Mouse (Mus musculus) stomach, embryonic 16.5 days (tissue): Measurements from ENCODE around the gene Pard6b. TPM values are rescaled to one million over a fixed set of nuclear protein-coding genes. Genes with fewer than 3 reads are reported as not detected.
A peak's percentile ranks its signal among the peaks of the same experiment; 100 is the strongest.

ENCODE experiments used
- ATAC-seq: fragments of 200-750 bp; cut with Nextera tagmentation; 2 replicates; pipeline ENCODE4 v1.8.0; 2017; ENCODE audit warnings: moderate number of reproducible peaks, moderate TSS enrichment; ENCODE audit not compliant: insufficient read depth, low FRiP score
- H3K27ac ChIP-seq: fragments of 300-500 bp; sonication (generic); 2 replicates; pipeline ENCODE4 v1.5.1; 2014; ENCODE audit warnings: low read length
- H3K27me3 ChIP-seq: fragments of 300-500 bp; sonication (generic); 2 replicates; pipeline ENCODE4 v1.6.1; 2014; ENCODE audit warnings: low read length, control low read depth, mixed read lengths; ENCODE audit not compliant: control insufficient read depth, insufficient read depth
- H3K36me3 ChIP-seq: fragments of 300-500 bp; sonication (generic); 2 replicates; pipeline ENCODE4 v1.6.1; 2014; ENCODE audit warnings: low read length; ENCODE audit not compliant: control insufficient read depth, insufficient read depth
- H3K4me1 ChIP-seq: fragments of 300-500 bp; sonication (generic); 2 replicates; pipeline ENCODE4 v1.6.1; 2014; ENCODE audit warnings: low read length, control low read depth, mixed read lengths; ENCODE audit not compliant: control insufficient read depth, insufficient read depth
- H3K4me2 ChIP-seq: fragments of 300-500 bp; sonication (generic); 2 replicates; pipeline ENCODE4 v1.6.1; 2014; ENCODE audit warnings: low read depth, low read length, mixed read lengths
- H3K4me3 ChIP-seq: fragments of 300-500 bp; sonication (generic); replicated peaks from 2 replicates; pipeline ENCODE4 v1.5.1; 2014; ENCODE audit warnings: mild to moderate bottlenecking, low read length
- H3K9ac ChIP-seq: fragments of 300-500 bp; sonication (generic); 2 replicates; pipeline ENCODE4 v1.6.1; 2014; ENCODE audit warnings: low read length
- H3K9me3 ChIP-seq: fragments of 300-500 bp; sonication (generic); replicated peaks from 2 replicates; pipeline ENCODE4 v1.6.1; 2016; ENCODE audit warnings: low read length, control low read depth; ENCODE audit not compliant: control insufficient read depth
- WGBS: fragments of 180-500 bp; shearing (Covaris S2); extraction: QIAGEN DNeasy Blood & Tissue Kit; methylation state at CpG from one replicate; pipeline ENCODE4 v1.1.7; 2014; 5-methylcytosine and 5-hydroxymethylcytosine counted together
- polyA plus RNA-seq: library from polyadenylated mRNA; unstranded; fragments of >200 nt; fragmentation: Nextera tagmentation; extraction: Ambion mirVana; gene quantifications from 2 replicates; pipeline ENCODE4 v1.2.1, GENCODE M21; 2015

Gene Pard6b
- polyA plus RNA-seq, 1 experiment from 2014 or later, result 8.3 TPM

- peak overlapping the region; percentile 60 for H3K9ac ChIP-seq
- H3K4me1 ChIP-seq, result peaks cover 44% of the 10 kb centered on the region
- no peaks in the 10 kb centered on the region for H3K27me3 ChIP-seq
- WGBS, result 16% methylated on average over 5 of the region's 5 CpGs
- no peaks in the 10 kb centered on the region for H3K9me3 ChIP-seq
- H3K4me3 ChIP-seq, result no peak overlapping the region
- H3K4me2 ChIP-seq, result peak overlapping the region; percentile 40
- no peaks in the 10 kb centered on the region for H3K36me3 ChIP-seq
- peak overlapping the region; percentile 91 for H3K27ac ChIP-seq
- ATAC-seq, result peak; percentile 89
Observed at GRCm38 (mm10) chr2:168045771-168046170, 35.0 kb upstream of the Pard6b start.

GRCm38 (mm10) chr2:168046467-168046866, 34.3 kb upstream of the Pard6b start:
- Histone ChIP-seq H3K27ac (peak overlapping the region; percentile 91), H3K36me3 (no peaks in the 10 kb centered on the region), H3K4me1 (peaks cover 45% of the 10 kb centered on the region)

GRCm38 (mm10) chr2:168049002-168049635, 31.7 kb upstream of the Pard6b start:
- no peak for ATAC-seq

More at GRCm38 (mm10) chr2:168046467-168046866, 34.3 kb upstream of the Pard6b start:
- Histone ChIP-seq H3K9me3 (no peaks in the 10 kb centered on the region), H3K4me2 (peak overlapping the region; percentile 40), H3K27me3 (no peaks in the 10 kb centered on the region), H3K9ac (peak overlapping the region; percentile 60; the same call in 1 of the 2 replicates), H3K4me3 (no peak overlapping the region)
- no peak for ATAC-seq
- 73% methylated on average over 4 of the region's 4 CpGs for WGBS

GRCm38 (mm10) chr2:168050000-168050942, 30.5 kb upstream of the Pard6b start:
- H3K27me3 ChIP-seq, result no peaks in the 10 kb centered on the region
- no peaks in the 10 kb centered on the region for H3K36me3 ChIP-seq
- H3K27ac ChIP-seq, result peak overlapping the region; percentile 44
- no peaks in the 10 kb centered on the region for H3K9me3 ChIP-seq
- ATAC-seq, result 0 out of 2 replicates have a peak, but pooled peaks have one; percentile 8
- under 1% methylated on average over 56 of the region's 56 CpGs for WGBS
- H3K4me2 ChIP-seq, result peak overlapping the region; percentile 88
- peak overlapping the region; percentile 84 for H3K9ac ChIP-seq
- H3K4me1 ChIP-seq, result peaks cover 38% of the 10 kb centered on the region
- peak overlapping the region; percentile 59 for H3K4me3 ChIP-seq

More at GRCm38 (mm10) chr2:168049002-168049635, 31.7 kb upstream of the Pard6b start:
- H3K27me3 ChIP-seq, result no peaks in the 10 kb centered on the region
- H3K4me2 ChIP-seq, result peak overlapping the region; percentile 88
- peaks cover 45% of the 10 kb centered on the region for H3K4me1 ChIP-seq
- no peaks in the 10 kb centered on the region for H3K36me3 ChIP-seq
- WGBS, result 19% methylated on average over 16 of the region's 16 CpGs
- peak overlapping the region; percentile 59 for H3K4me3 ChIP-seq
- peak overlapping the region; percentile 37 for H3K27ac ChIP-seq
- no peaks in the 10 kb centered on the region for H3K9me3 ChIP-seq
- peak overlapping the region; percentile 84 for H3K9ac ChIP-seq

GRCm38 (mm10) chr2:168052156-168052555, 28.6 kb upstream of the Pard6b start:
- 72% methylated on average over 1 of the region's 1 CpGs for WGBS
- no peaks in the 10 kb centered on the region for H3K9me3 ChIP-seq
- ATAC-seq, result no peak

GRCm38 (mm10) chr2:168052689-168053088, 28.1 kb upstream of the Pard6b start:
- no peak overlapping the region for H3K9ac ChIP-seq
- H3K4me2 ChIP-seq, result no peak overlapping the region
- no peaks in the 10 kb centered on the region for H3K27me3 ChIP-seq
- ATAC-seq, result no peak
- no peaks in the 10 kb centered on the region for H3K9me3 ChIP-seq
- no peak overlapping the region for H3K4me3 ChIP-seq
- 23% methylated on average over 2 of the region's 2 CpGs for WGBS
- H3K36me3 ChIP-seq, result no peaks in the 10 kb centered on the region
- H3K4me1 ChIP-seq, result peaks cover 24% of the 10 kb centered on the region
- H3K27ac ChIP-seq, result no peak overlapping the region

More at GRCm38 (mm10) chr2:168052156-168052555, 28.6 kb upstream of the Pard6b start:
- Histone ChIP-seq H3K4me3 (no peak overlapping the region), H3K9ac (no peak overlapping the region), H3K36me3 (no peaks in the 10 kb centered on the region), H3K27ac (no peak overlapping the region), H3K27me3 (no peaks in the 10 kb centered on the region), H3K4me2 (no peak overlapping the region), H3K4me1 (peaks cover 25% of the 10 kb centered on the region)

GRCm38 (mm10) chr2:168054142-168054541, 26.7 kb upstream of the Pard6b start:
- ATAC-seq, result no peak
- WGBS, result 89% methylated on average over 11 of the region's 11 CpGs
- H3K4me2 ChIP-seq, result no peak overlapping the region

GRCm38 (mm10) chr2:168055910-168056665, 24.7 kb upstream of the Pard6b start:
- Histone ChIP-seq H3K36me3 (no peaks in the 10 kb centered on the region), H3K9me3 (0 out of 2 replicates have a peak, but pooled peaks cover 8% of the 10 kb centered on the region), H3K9ac (no peak overlapping the region), H3K27me3 (no peaks in the 10 kb centered on the region), H3K4me1 (peaks cover 8% of the 10 kb centered on the region; the same call in 1 of the 2 replicates), H3K4me3 (no peak overlapping the region), H3K4me2 (no peak overlapping the region), H3K27ac (no peak overlapping the region)
- 27% methylated on average over 14 of the region's 14 CpGs for WGBS
- ATAC-seq, result 0 out of 2 replicates have a peak, but pooled peaks have one; percentile 22

More at GRCm38 (mm10) chr2:168054142-168054541, 26.7 kb upstream of the Pard6b start:
- Histone ChIP-seq H3K9me3 (no peaks in the 10 kb centered on the region), H3K4me1 (peaks cover 20% of the 10 kb centered on the region), H3K36me3 (no peaks in the 10 kb centered on the region), H3K27me3 (no peaks in the 10 kb centered on the region), H3K4me3 (no peak overlapping the region), H3K27ac (no peak overlapping the region), H3K9ac (no peak overlapping the region)
